Mouse (Mus musculus): Measurements from ENCODE around the gene Coro1c.
A peak's percentile ranks its signal among the peaks of the same experiment; 100 is the strongest.

The Coro1c gene

GRCm38 (mm10) chr5:113908592-113909441, at the start of gene Coro1c:
Coro1c (minus strand) TSS chr5:113908758.
- DNase-seq (ENCODE audit: low read depth) = peak; percentile 96

- peak; percentile 86 for DNase-seq (ENCODE audit: low read depth)
Observed at GRCm38 (mm10) chr5:113956510-113956909, 48.0 kb upstream of the Coro1c start.

- no peak for DNase-seq (ENCODE audit: low read depth)
Observed at GRCm38 (mm10) chr5:113955691-113956090, 47.1 kb upstream of the Coro1c start.

GRCm38 (mm10) chr5:113955281-113955680, 46.7 kb upstream of the Coro1c start:
- no peak for DNase-seq (ENCODE audit: low read depth)

GRCm38 (mm10) chr5:113954421-113954820, 45.9 kb upstream of the Coro1c start:
- DNase-seq (ENCODE audit: low read depth) = peak; percentile 86

GRCm38 (mm10) chr5:113952519-113952918, 44.0 kb upstream of the Coro1c start:
- no peak for DNase-seq (ENCODE audit: low read depth)

- no peak for DNase-seq (ENCODE audit: low read depth)
Observed at GRCm38 (mm10) chr5:113951693-113952071, 43.1 kb upstream of the Coro1c start.

- DNase-seq (ENCODE audit: low read depth) = no peak
Observed at GRCm38 (mm10) chr5:113950786-113951692, 42.5 kb upstream of the Coro1c start.

GRCm38 (mm10) chr5:113950133-113950532, 41.6 kb upstream of the Coro1c start:
- no peak for DNase-seq (ENCODE audit: low read depth)

- no peak for DNase-seq (ENCODE audit: low read depth)
Observed at GRCm38 (mm10) chr5:113947280-113947679, 38.7 kb upstream of the Coro1c start.

GRCm38 (mm10) chr5:113945126-113945525, 36.6 kb upstream of the Coro1c start:
- DNase-seq (ENCODE audit: low read depth) = peak; percentile 57

GRCm38 (mm10) chr5:113943328-113943727, 34.8 kb upstream of the Coro1c start:
- no peak for DNase-seq (ENCODE audit: low read depth)

- no peak for DNase-seq (ENCODE audit: low read depth)
Observed at GRCm38 (mm10) chr5:113942580-113942979, 34.0 kb upstream of the Coro1c start.

GRCm38 (mm10) chr5:113939263-113939900, 30.8 kb upstream of the Coro1c start:
- no peak for DNase-seq (ENCODE audit: low read depth)

GRCm38 (mm10) chr5:113937650-113938049, 29.1 kb upstream of the Coro1c start:
- DNase-seq (ENCODE audit: low read depth) = no peak

GRCm38 (mm10) chr5:113933889-113934288, 25.3 kb upstream of the Coro1c start:
- DNase-seq (ENCODE audit: low read depth) = no peak

GRCm38 (mm10) chr5:113933480-113933879, 24.9 kb upstream of the Coro1c start:
- no peak for DNase-seq (ENCODE audit: low read depth)

GRCm38 (mm10) chr5:113932310-113932709, 23.8 kb upstream of the Coro1c start:
- no peak for DNase-seq (ENCODE audit: low read depth)

GRCm38 (mm10) chr5:113930648-113931609, 22.4 kb upstream of the Coro1c start:
- DNase-seq (ENCODE audit: low read depth) = no peak

GRCm38 (mm10) chr5:113929950-113930647, 21.5 kb upstream of the Coro1c start:
- DNase-seq (ENCODE audit: low read depth) = no peak

GRCm38 (mm10) chr5:113929526-113929925, 21.0 kb upstream of the Coro1c start:
- DNase-seq (ENCODE audit: low read depth) = no peak
